Mouse (Mus musculus): ENCODE results near the gene Uts2b.

- TF ChIP-seq CTCF (IDR thresholded peaks at IDR 0.05; ENCODE audit: extremely low read depth, insufficient read depth, insufficient read length, insufficient replicate concordance) (no peak), POLR2A (IDR thresholded peaks at IDR 0.05; ENCODE audit: low read depth, low read length) (no peak)
Measured at GRCm38 (mm10) chr16:27417632-27418031, 47.6 kb upstream of the Uts2b start.

All from spleen, adult 2 months (tissue).